Mouse (Mus musculus) hindbrain, embryonic 16.5 days (tissue): Measurements from ENCODE around the gene Exoc6. TPM values are rescaled to one million over a fixed set of nuclear protein-coding genes. Genes with fewer than 3 reads are reported as not detected.

Experiments
- ATAC-seq: fragments of 200-750 bp; cut with Nextera tagmentation; 2 replicates; pipeline ENCODE4 v1.8.0; 2017; ENCODE audit warnings: moderate TSS enrichment, moderate library complexity
- H3K27ac ChIP-seq: fragments of 300-500 bp; sonication (generic); 2 replicates; pipeline ENCODE4 v1.5.1; 2014; ENCODE audit warnings: low read depth, mild to moderate bottlenecking, control low read depth, low read length, moderate library complexity
- H3K27me3 ChIP-seq: fragments of 300-500 bp; sonication (generic); replicated peaks from 2 replicates; pipeline ENCODE4 v1.6.1; 2014; ENCODE audit warnings: low read length; ENCODE audit not compliant: control insufficient read depth, insufficient read depth
- H3K36me3 ChIP-seq: fragments of 300-500 bp; sonication (generic); 2 replicates; pipeline ENCODE4 v1.6.1; 2014; ENCODE audit warnings: mild to moderate bottlenecking, low read length, moderate library complexity, mixed read lengths; ENCODE audit not compliant: control insufficient read depth, insufficient read depth
- H3K4me1 ChIP-seq: fragments of 300-500 bp; sonication (generic); 2 replicates; pipeline ENCODE4 v1.6.1; 2014; ENCODE audit warnings: low read depth, low read length; ENCODE audit not compliant: control insufficient read depth, insufficient read depth
- H3K4me2 ChIP-seq: fragments of 300-500 bp; sonication (generic); 2 replicates; pipeline ENCODE4 v1.6.1; 2014; ENCODE audit warnings: mild to moderate bottlenecking, low read length, control low read depth, moderate library complexity
- H3K4me3 ChIP-seq: fragments of 300-500 bp; sonication (generic); 2 replicates; pipeline ENCODE4 v1.5.1; 2014; ENCODE audit warnings: mild to moderate bottlenecking, low read length, control low read depth, moderate library complexity
- H3K9ac ChIP-seq: fragments of 300-500 bp; sonication (generic); 2 replicates; pipeline ENCODE4 v1.6.1; 2014; ENCODE audit warnings: low read depth, mild to moderate bottlenecking, control low read depth, low read length, moderate library complexity
- H3K9me3 ChIP-seq: fragments of 300-500 bp; sonication (generic); 2 replicates; pipeline ENCODE4 v1.6.1; 2014; ENCODE audit warnings: mild to moderate bottlenecking, low read length, moderate library complexity; ENCODE audit not compliant: control insufficient read depth
- WGBS: fragments of 180-500 bp; shearing (Covaris S2); extraction: QIAGEN DNeasy Blood & Tissue Kit; methylation state at CpG from one replicate; pipeline ENCODE4 v1.1.7; 2014; 5-methylcytosine and 5-hydroxymethylcytosine counted together
- polyA plus RNA-seq: library from polyadenylated mRNA; unstranded; fragments of >200 nt; fragmentation: Nextera tagmentation; extraction: Ambion mirVana; gene quantifications from 2 replicates; pipeline ENCODE4 v1.2.1, GENCODE M21; 2015

The Exoc6 gene
- polyA plus RNA-seq, 1 experiment from 2014 or later, result 21.7 TPM

GRCm38 (mm10) chr19:37561106-37561892, 11.1 kb downstream of the Exoc6 start:
- H3K4me3 ChIP-seq, result no peak overlapping the region
- H3K27me3 ChIP-seq, result no peaks in the 10 kb centered on the region
- no peak for ATAC-seq
- peaks cover 5% of the 10 kb centered on the region for H3K4me1 ChIP-seq
- H3K9ac ChIP-seq, result no peak overlapping the region
- H3K36me3 ChIP-seq, result no peaks in the 10 kb centered on the region
- H3K9me3 ChIP-seq, result no peaks in the 10 kb centered on the region
- WGBS, result 74% methylated on average over 10 of the region's 10 CpGs
- no peak overlapping the region for H3K27ac ChIP-seq
- no peak overlapping the region for H3K4me2 ChIP-seq

GRCm38 (mm10) chr19:37563763-37564162, 13.5 kb downstream of the Exoc6 start:
- Histone ChIP-seq H3K4me1 (peaks cover 5% of the 10 kb centered on the region), H3K9me3 (no peaks in the 10 kb centered on the region), H3K27ac (no peak overlapping the region), H3K4me2 (no peak overlapping the region), H3K9ac (no peak overlapping the region), H3K27me3 (no peaks in the 10 kb centered on the region), H3K4me3 (no peak overlapping the region), H3K36me3 (no peaks in the 10 kb centered on the region)
- no peak for ATAC-seq
- 32% methylated on average over 4 of the region's 4 CpGs for WGBS

DNA sequence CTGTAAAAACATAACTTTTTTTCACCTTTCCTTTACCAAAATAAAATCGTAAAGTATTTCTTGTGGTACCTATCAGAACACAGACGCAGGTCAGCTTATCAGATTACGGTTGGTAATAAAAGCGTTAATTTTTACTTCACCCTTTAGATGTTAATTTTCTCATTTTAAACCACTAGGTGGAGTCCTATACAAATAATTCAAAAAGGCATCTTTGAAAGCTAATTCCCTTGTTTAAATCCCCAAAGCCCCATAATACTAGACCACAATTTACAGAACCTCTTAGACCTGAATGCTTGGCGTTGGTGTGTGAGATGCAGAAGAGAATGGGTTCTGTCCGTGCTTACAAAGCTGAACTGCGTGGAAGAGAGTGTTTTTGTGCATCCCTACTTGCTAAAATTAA, 15.6 kb downstream of the Exoc6 start:
- no peak for ATAC-seq
- Histone ChIP-seq H3K9ac (no peak overlapping the region), H3K36me3 (no peaks in the 10 kb centered on the region), H3K9me3 (no peaks in the 10 kb centered on the region), H3K27ac (no peak overlapping the region), H3K4me2 (no peak overlapping the region), H3K4me1 (no peaks in the 10 kb centered on the region), H3K4me3 (no peak overlapping the region), H3K27me3 (no peaks in the 10 kb centered on the region)
- 53% methylated on average over 7 of the region's 7 CpGs for WGBS

DNA sequence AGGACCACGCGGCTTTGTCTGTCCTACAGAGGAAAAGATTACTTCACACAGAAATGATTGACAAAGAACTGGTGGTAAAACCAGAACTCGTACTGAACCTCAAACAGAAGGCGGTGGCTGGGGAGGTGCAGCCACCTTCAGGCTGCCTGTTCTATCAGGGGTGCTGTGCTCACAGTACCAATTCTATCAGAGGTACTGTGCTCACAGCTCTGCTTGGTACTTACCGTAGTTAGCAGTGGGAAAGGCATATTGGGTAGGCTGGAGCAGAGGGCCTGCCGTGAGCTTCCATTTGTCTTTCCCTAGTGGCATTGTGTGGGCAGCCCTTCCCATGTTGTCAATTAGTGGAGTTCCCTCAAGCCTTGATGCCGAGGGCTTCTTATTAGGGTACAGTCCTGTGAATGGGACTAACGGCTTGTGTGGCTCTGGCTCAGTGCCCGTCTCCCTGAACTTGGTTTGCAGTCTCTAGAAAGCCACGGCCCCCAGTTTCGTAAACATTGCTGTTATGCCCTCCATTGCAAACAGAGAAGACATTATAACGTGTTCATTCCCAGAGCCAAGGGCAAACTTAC, 19.1 kb downstream of the Exoc6 start:
- Histone ChIP-seq H3K9me3 (no peaks in the 10 kb centered on the region), H3K4me3 (no peak overlapping the region), H3K27me3 (no peaks in the 10 kb centered on the region), H3K4me2 (no peak overlapping the region), H3K4me1 (no peaks in the 10 kb centered on the region), H3K27ac (no peak overlapping the region), H3K9ac (no peak overlapping the region), H3K36me3 (peaks cover 3% of the 10 kb centered on the region; the same call in 1 of the 2 replicates)
- no peak for ATAC-seq
- 71% methylated on average over 12 of the region's 12 CpGs for WGBS

GRCm38 (mm10) chr19:37570966-37571718, 20.9 kb downstream of the Exoc6 start:
- Histone ChIP-seq H3K36me3 (peaks cover 3% of the 10 kb centered on the region; the same call in 1 of the 2 replicates), H3K27me3 (no peaks in the 10 kb centered on the region), H3K27ac (no peak overlapping the region), H3K4me2 (no peak overlapping the region), H3K4me1 (no peaks in the 10 kb centered on the region), H3K9ac (no peak overlapping the region), H3K4me3 (no peak overlapping the region), H3K9me3 (no peaks in the 10 kb centered on the region)
- 60% methylated on average over 10 of the region's 10 CpGs for WGBS
- no peak for ATAC-seq

DNA sequence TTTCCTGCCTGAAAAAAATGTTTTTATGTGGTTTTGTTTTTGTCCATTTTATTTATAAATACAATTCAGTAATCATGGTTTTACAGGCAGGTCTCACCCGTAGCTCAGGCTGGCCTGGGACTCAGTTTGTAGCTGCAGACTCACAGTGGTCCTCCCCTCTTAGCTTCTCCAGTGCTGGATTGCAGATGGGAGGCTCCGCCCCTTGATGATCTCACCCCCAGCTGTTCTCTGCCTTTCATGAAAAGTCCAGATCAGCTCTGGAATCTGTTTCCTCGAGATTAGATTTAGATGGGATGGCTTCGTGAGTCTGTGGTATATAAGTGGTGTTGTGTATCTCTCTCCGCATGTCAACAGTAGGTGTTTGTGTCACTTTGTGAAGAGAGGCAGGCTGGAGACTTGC, 24.6 kb downstream of the Exoc6 start:
- ATAC-seq, result no peak
- Histone ChIP-seq H3K9ac (no peak overlapping the region), H3K36me3 (peaks cover 6% of the 10 kb centered on the region), H3K27me3 (no peaks in the 10 kb centered on the region), H3K9me3 (no peaks in the 10 kb centered on the region), H3K4me2 (no peak overlapping the region), H3K4me3 (no peak overlapping the region), H3K27ac (no peak overlapping the region), H3K4me1 (no peaks in the 10 kb centered on the region)
- WGBS, result 70% methylated on average over 5 of the region's 5 CpGs

GRCm38 (mm10) chr19:37579607-37580006, 29.4 kb downstream of the Exoc6 start:
- Histone ChIP-seq H3K27me3 (no peaks in the 10 kb centered on the region), H3K9ac (no peak overlapping the region), H3K4me1 (no peaks in the 10 kb centered on the region), H3K4me2 (no peak overlapping the region), H3K36me3 (peaks cover 4% of the 10 kb centered on the region), H3K27ac (no peak overlapping the region), H3K4me3 (no peak overlapping the region), H3K9me3 (no peaks in the 10 kb centered on the region)
- 50% methylated on average over 4 of the region's 4 CpGs for WGBS
- no peak for ATAC-seq

- ATAC-seq, result no peak
- H3K27me3 ChIP-seq, result no peaks in the 10 kb centered on the region
- WGBS, result 74% methylated on average over 6 of the region's 6 CpGs
- H3K4me2 ChIP-seq, result no peak overlapping the region
- no peaks in the 10 kb centered on the region for H3K4me1 ChIP-seq
- no peaks in the 10 kb centered on the region for H3K9me3 ChIP-seq
- H3K4me3 ChIP-seq, result no peak overlapping the region
- peaks cover 4% of the 10 kb centered on the region for H3K36me3 ChIP-seq
- no peak overlapping the region for H3K27ac ChIP-seq
- no peak overlapping the region for H3K9ac ChIP-seq
These were observed 30.2 kb downstream of the Exoc6 start for GRCm38 (mm10) chr19:37580438-37580837.

- WGBS, result 56% methylated on average over 14 of the region's 14 CpGs
- no peak overlapping the region for H3K4me2 ChIP-seq
- H3K9me3 ChIP-seq, result no peaks in the 10 kb centered on the region
- H3K9ac ChIP-seq, result no peak overlapping the region
- no peaks in the 10 kb centered on the region for H3K36me3 ChIP-seq
- no peak for ATAC-seq
- H3K27me3 ChIP-seq, result no peaks in the 10 kb centered on the region
- no peaks in the 10 kb centered on the region for H3K4me1 ChIP-seq
- no peak overlapping the region for H3K27ac ChIP-seq
- no peak overlapping the region for H3K4me3 ChIP-seq
These were observed 35.0 kb downstream of the Exoc6 start for GRCm38 (mm10) chr19:37585210-37585609.
